Mouse (Mus musculus) megakaryocyte progenitor cell, adult 5-6 weeks (primary cell): ENCODE results near the gene Pitpna. TPM values are rescaled to one million over a fixed set of nuclear protein-coding genes. Genes with fewer than 3 reads are reported as not detected.

Experiments used
- ATAC-seq: replicated peaks from 2 replicates; pipeline ENCODE4 v1.8.0; 2016; ENCODE audit warnings: mild to moderate bottlenecking, moderate TSS enrichment, inconsistent platforms; ENCODE audit not compliant: poor library complexity
- total RNA-seq, 2 experiments: library from RNA; stranded (forward) in 1 of 2; stranded (reverse) in 1 of 2; fragments of 157-497, 149-512 nt in 1 of 2; fragments of 200-1000 nt in 1 of 2; gene quantifications; 2 replicates each; pipeline versions ENCODE4 v1.2.3 to v1.2.4; 2015 to 2017

Pitpna gene
- total RNA-seq, 2 experiments from 2014 or later: 70.3 to 166 TPM

- ATAC-seq: no peak
Measured at GRCm38 (mm10) chr11:75562840-75563239, 25.1 kb upstream of the Pitpna start.

GRCm38 (mm10) chr11:75563851-75564548, 23.9 kb upstream of the Pitpna start:
- no peak for ATAC-seq

DNA sequence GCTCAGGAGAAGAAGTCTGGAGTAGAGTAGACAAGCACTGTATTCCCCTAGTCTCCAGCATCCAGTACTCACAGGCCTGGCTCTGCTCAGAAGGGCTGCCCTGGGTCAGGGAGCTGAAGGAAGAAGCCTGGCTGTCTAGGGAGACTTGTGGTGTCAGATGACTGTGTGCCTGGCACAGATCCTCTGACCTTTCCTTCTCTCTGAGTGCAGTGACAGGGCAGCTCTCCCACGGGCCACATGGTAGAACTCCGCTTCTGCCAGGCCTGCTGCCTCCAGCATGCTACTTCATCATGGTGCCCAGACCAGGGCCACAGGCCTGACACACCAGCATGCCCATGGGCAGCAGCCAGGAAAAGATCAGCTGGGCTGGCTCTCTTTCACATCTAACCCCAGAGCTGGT, 22.0 kb upstream of the Pitpna start:
- ATAC-seq: no peak

- peak; percentile 20; the same call in 1 of the 2 replicates for ATAC-seq
Measured at GRCm38 (mm10) chr11:75566276-75567196, 21.4 kb upstream of the Pitpna start.

- no peak for ATAC-seq
Measured at GRCm38 (mm10) chr11:75567346-75568114, 20.4 kb upstream of the Pitpna start.

DNA sequence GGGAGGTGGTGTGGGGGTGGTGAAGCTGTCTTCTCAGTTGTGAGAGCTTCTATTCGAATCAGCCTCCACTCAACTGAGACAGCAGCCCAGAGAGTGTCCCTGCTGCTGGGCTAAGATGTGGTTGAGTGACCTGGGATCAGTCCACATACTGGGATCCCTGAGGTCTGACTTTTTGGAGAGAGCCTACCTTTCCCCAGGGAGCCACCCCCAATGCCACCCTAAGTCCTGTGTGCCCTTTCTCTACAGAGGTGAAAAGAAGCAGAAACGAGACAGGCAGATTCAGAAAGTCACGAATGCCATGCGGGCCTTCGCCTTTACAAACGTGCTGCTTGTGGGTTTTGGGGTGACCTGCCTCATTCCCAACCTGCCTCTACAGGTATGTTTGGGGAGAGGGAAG, 19.8 kb upstream of the Pitpna start:
- ATAC-seq: no peak

- no peak for ATAC-seq
Measured at GRCm38 (mm10) chr11:75568962-75569361, 18.9 kb upstream of the Pitpna start.

DNA sequence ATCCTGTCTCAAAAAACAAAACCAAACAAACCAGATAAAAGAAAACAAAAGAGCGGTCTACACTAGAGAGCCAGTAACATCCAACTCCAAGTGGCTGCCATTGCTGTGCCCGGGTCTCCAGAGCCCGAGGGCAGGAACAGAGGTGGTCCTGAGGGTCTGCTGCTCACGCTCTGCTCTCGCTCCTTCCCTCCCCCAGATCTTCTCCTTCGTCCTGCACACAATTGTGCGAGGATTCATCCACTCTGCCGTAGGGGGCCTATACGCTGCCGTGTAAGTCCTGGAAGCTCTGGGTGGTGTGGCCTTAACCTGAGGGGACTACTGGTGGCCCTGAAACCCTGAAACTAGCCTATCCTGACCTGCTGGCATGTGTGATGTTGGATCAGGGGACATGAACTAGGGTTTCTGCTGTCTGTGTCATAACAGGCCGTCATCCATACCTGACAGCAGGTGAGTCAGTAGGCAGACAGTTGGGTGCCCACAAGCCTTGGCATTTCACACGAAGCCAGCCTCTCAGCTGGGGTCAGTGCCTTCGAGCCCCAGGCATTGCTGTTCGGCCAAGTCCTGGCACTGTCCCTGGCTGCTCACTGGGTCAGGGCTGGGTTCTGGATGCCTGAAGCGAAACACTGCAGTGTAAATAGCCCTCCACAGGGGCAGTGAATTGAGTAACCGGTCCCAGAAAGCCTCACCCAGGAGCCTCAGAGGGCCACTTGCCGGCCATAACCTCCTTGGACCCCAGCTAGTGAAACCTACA, 17.3 kb upstream of the Pitpna start:
- no peak for ATAC-seq

DNA sequence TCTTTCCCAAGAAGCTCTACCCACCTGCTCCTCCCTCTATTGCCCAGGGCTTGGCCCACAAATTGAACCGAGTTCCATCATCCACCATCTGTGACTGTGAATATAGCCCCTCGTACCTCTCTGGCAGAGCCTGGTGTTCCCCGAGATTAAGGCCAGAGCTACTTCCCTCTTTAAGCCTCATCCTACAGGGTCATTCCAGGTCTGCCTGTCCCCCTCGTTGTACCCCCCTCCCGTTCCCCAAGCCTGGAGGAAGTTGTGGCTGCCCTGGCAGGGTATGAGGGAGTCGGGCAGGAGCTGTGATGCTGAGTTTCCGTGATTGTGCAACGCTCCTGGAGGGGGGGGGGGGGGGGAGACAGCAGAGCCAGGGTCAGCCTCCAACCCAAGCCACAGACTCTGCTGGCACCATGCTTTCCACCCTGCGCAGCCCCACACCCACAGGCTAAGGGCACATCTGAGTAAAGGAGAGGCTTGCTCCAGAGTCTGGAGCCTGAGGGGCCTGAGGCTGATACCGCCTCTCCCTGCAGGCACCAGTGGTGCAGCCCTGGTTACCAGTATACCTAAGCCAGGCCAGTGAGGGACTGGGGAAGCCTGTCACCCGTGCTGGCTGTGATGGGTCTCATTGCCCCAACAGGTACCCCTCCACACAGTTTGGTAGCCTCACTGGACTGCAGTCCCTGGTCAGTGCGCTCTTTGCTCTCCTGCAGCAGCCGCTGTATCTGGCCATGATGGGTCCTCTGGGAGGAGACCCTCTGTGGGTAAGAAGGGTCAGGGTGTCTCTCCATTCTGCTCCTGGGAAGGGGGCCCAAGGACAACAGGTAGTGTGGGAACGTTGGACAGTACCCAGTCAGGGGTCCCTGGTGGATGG, 16.5 kb upstream of the Pitpna start:
- ATAC-seq: peak; percentile 73

- ATAC-seq: no peak
Measured at GRCm38 (mm10) chr11:75572301-75572791, 15.6 kb upstream of the Pitpna start.

DNA sequence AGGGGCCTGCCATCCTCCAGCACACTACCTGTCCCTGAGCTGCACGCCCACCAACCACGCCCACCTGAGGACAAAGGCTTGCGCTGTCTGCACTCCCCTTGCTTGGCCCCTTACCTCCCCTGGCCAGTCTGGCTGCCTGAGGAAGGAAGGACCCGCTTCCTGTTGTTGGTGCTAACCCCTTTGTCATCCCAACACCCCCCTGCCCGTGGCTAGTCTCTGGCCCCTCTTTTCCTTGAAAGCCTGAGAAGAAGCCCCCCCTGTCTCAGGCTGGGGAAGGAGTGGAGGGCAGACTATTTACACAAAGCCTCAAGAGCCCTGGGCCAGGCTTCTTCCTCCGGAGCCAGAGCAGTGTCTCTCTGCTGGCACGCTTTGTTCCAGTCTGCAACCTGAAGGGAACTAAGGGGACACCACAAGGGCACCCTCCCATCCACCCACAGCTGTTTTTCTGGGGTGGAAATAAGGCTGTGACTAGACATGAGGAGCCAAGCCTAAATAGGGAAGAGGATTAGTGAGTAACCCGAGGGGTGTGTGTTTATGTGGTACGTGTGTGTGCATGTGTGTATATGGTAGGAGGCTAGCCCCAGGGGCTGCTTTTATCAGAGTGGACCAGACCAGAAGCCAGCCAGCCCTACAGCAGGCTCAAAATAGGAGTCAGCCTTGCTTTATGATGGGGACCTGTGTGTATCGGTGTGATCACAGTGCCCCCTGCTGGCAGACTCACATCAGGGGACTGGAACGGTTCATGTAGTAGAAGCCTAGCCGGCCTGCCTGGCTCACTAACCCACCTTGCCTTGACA, 14.8 kb upstream of the Pitpna start:
- ATAC-seq: peak; percentile 68

- ATAC-seq: no peak
Measured at GRCm38 (mm10) chr11:75574378-75575123, 13.3 kb upstream of the Pitpna start.

- no peak for ATAC-seq
Measured at GRCm38 (mm10) chr11:75575560-75576123, 12.3 kb upstream of the Pitpna start.

DNA sequence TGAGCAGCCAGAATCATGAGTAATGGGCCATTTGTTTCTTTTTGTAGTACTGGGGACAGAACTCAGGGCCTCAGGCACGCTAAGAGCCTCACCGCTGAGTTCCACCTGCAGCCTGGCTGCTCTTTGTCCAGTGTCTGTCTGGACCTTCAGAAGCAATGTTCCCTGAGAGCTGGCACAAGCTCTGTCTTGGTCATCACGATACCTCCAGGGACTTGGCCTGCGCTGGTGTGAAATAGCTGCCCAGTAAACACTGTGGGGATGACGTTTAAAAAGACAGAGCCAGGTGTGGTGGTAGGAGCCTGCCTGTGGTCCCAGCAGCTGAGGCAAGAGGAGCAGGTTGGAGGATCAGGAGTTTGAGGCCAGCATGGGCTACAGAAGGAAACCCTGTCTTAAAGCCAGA, 9.3 kb upstream of the Pitpna start:
- no peak for ATAC-seq

- no peak for ATAC-seq
Measured at GRCm38 (mm10) chr11:75581495-75582149, 6.3 kb upstream of the Pitpna start.

DNA sequence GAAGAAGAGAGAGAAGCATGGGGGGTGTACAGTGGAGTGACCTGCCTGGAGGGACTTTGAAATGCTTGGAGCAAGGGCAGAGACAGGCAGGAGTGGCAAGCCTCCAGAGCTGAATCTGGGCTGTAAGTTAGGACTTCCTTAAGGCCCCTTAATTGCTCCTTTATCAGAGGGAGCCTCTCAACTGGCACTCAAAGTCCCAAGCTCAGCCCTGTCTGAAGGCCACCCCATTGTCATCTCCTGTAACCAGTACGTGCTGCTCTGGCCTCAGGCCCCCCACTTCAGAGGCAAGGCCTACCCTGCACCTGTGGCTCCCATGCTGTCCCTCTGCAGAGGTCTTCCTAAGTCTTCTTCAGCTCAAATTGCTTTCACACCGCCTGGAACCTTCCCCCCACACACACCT, 4.4 kb upstream of the Pitpna start:
- no peak for ATAC-seq

- no peak for ATAC-seq
Measured at GRCm38 (mm10) chr11:75585061-75585460, 2.8 kb upstream of the Pitpna start.
